Mouse (Mus musculus): ENCODE measurements around the gene Pcolce2. TPM values are rescaled to one million over a fixed set of nuclear protein-coding genes. Genes with fewer than 3 reads are reported as not detected.

Pcolce2 gene
- polyA plus RNA-seq, 1 experiment from 2014 or later: 1.00 TPM

- no peaks in the 10 kb centered on the region for H3K36me3 ChIP-seq (ENCODE audit: insufficient read depth, low read length)
- no peak overlapping the region for H3K4me2 ChIP-seq (replicated peaks; ENCODE audit: low read depth, low read length)
- 73% methylated on average over 12 of the region's 12 CpGs for WGBS
- no peak overlapping the region for H3K27ac ChIP-seq (ENCODE audit: low read length)
- no peak for ATAC-seq (ENCODE audit: low FRiP score, low TSS enrichment)
- no peak overlapping the region for H3K4me3 ChIP-seq (ENCODE audit: low read length)
- H3K4me1 ChIP-seq (ENCODE audit: insufficient read depth, low read length): peaks cover 4% of the 10 kb centered on the region; the same call in 1 of the 2 replicates
- no peaks in the 10 kb centered on the region for H3K9me3 ChIP-seq (ENCODE audit: low read length)
- no peak overlapping the region for H3K9ac ChIP-seq (replicated peaks; ENCODE audit: low read length)
- H3K27me3 ChIP-seq (ENCODE audit: insufficient read depth, low read length): no peaks in the 10 kb centered on the region
Observed at GRCm38 (mm10) chr9:95694526-95694925, 57.1 kb downstream of the Pcolce2 start.

- WGBS: 89% methylated on average over 15 of the region's 15 CpGs
- Histone ChIP-seq H3K36me3 (ENCODE audit: insufficient read depth, low read length) (no peaks in the 10 kb centered on the region), H3K27me3 (ENCODE audit: insufficient read depth, low read length) (no peaks in the 10 kb centered on the region), H3K4me3 (ENCODE audit: low read length) (no peak overlapping the region), H3K27ac (ENCODE audit: low read length) (no peak overlapping the region), H3K4me1 (ENCODE audit: insufficient read depth, low read length) (peaks cover 4% of the 10 kb centered on the region; the same call in 1 of the 2 replicates), H3K9me3 (ENCODE audit: low read length) (no peaks in the 10 kb centered on the region), H3K9ac (replicated peaks; ENCODE audit: low read length) (no peak overlapping the region), H3K4me2 (replicated peaks; ENCODE audit: low read depth, low read length) (no peak overlapping the region)
- ATAC-seq (ENCODE audit: low FRiP score, low TSS enrichment): no peak
Observed at GRCm38 (mm10) chr9:95695023-95695422, 57.6 kb downstream of the Pcolce2 start.

- H3K36me3 ChIP-seq (ENCODE audit: insufficient read depth, low read length): no peaks in the 10 kb centered on the region
- WGBS: 54% methylated on average over 6 of the region's 6 CpGs
- ATAC-seq (ENCODE audit: low FRiP score, low TSS enrichment): no peak; the same call in 1 of the 2 replicates
- H3K4me2 ChIP-seq (replicated peaks; ENCODE audit: low read depth, low read length): no peak overlapping the region
- no peaks in the 10 kb centered on the region for H3K9me3 ChIP-seq (ENCODE audit: low read length)
- no peak overlapping the region for H3K9ac ChIP-seq (replicated peaks; ENCODE audit: low read length)
- peaks cover 4% of the 10 kb centered on the region; the same call in 1 of the 2 replicates for H3K4me1 ChIP-seq (ENCODE audit: insufficient read depth, low read length)
- H3K27me3 ChIP-seq (ENCODE audit: insufficient read depth, low read length): no peaks in the 10 kb centered on the region
- no peak overlapping the region for H3K4me3 ChIP-seq (ENCODE audit: low read length)
- no peak overlapping the region for H3K27ac ChIP-seq (ENCODE audit: low read length)
Observed at GRCm38 (mm10) chr9:95696581-95696980, 59.2 kb downstream of the Pcolce2 start.

GRCm38 (mm10) chr9:95697808-95698207 lies 60.4 kb downstream of the Pcolce2 start:
- 57% methylated on average over 2 of the region's 2 CpGs for WGBS
- Histone ChIP-seq H3K36me3 (ENCODE audit: insufficient read depth, low read length) (no peaks in the 10 kb centered on the region), H3K4me2 (replicated peaks; ENCODE audit: low read depth, low read length) (no peak overlapping the region)

GRCm38 (mm10) chr9:95699273-95699672 lies 61.9 kb downstream of the Pcolce2 start:
- H3K27ac ChIP-seq (ENCODE audit: low read length): no peak overlapping the region
- H3K9me3 ChIP-seq (ENCODE audit: low read length): no peaks in the 10 kb centered on the region
- no peak overlapping the region for H3K4me2 ChIP-seq (replicated peaks; ENCODE audit: low read depth, low read length)
- no peak overlapping the region for H3K9ac ChIP-seq (replicated peaks; ENCODE audit: low read length)
- H3K4me1 ChIP-seq (ENCODE audit: insufficient read depth, low read length): no peaks in the 10 kb centered on the region
- no peak for ATAC-seq (ENCODE audit: low FRiP score, low TSS enrichment)
- no peaks in the 10 kb centered on the region for H3K36me3 ChIP-seq (ENCODE audit: insufficient read depth, low read length)
- no peaks in the 10 kb centered on the region for H3K27me3 ChIP-seq (ENCODE audit: insufficient read depth, low read length)
- 87% methylated on average over 4 of the region's 4 CpGs for WGBS
- H3K4me3 ChIP-seq (ENCODE audit: low read length): no peak overlapping the region

More at GRCm38 (mm10) chr9:95697808-95698207, 60.4 kb downstream of the Pcolce2 start:
- H3K27ac ChIP-seq (ENCODE audit: low read length): no peak overlapping the region
- H3K9me3 ChIP-seq (ENCODE audit: low read length): no peaks in the 10 kb centered on the region
- no peak for ATAC-seq (ENCODE audit: low FRiP score, low TSS enrichment)
- no peaks in the 10 kb centered on the region for H3K27me3 ChIP-seq (ENCODE audit: insufficient read depth, low read length)
- peaks cover 4% of the 10 kb centered on the region; the same call in 1 of the 2 replicates for H3K4me1 ChIP-seq (ENCODE audit: insufficient read depth, low read length)
- no peak overlapping the region for H3K4me3 ChIP-seq (ENCODE audit: low read length)
- no peak overlapping the region for H3K9ac ChIP-seq (replicated peaks; ENCODE audit: low read length)

GRCm38 (mm10) chr9:95704078-95704477 lies 66.7 kb downstream of the Pcolce2 start:
- ATAC-seq (ENCODE audit: low FRiP score, low TSS enrichment): no peak
- 86% methylated on average over 3 of the region's 3 CpGs for WGBS
- no peak overlapping the region for H3K4me2 ChIP-seq (replicated peaks; ENCODE audit: low read depth, low read length)

GRCm38 (mm10) chr9:95705371-95705770 lies 68.0 kb downstream of the Pcolce2 start:
- Histone ChIP-seq H3K27ac (ENCODE audit: low read length) (no peak overlapping the region), H3K9ac (replicated peaks; ENCODE audit: low read length) (no peak overlapping the region), H3K36me3 (ENCODE audit: insufficient read depth, low read length) (no peaks in the 10 kb centered on the region), H3K27me3 (ENCODE audit: insufficient read depth, low read length) (no peaks in the 10 kb centered on the region), H3K9me3 (ENCODE audit: low read length) (no peaks in the 10 kb centered on the region), H3K4me1 (ENCODE audit: insufficient read depth, low read length) (no peaks in the 10 kb centered on the region), H3K4me2 (replicated peaks; ENCODE audit: low read depth, low read length) (no peak overlapping the region), H3K4me3 (ENCODE audit: low read length) (no peak overlapping the region)
- ATAC-seq (ENCODE audit: low FRiP score, low TSS enrichment): no peak
- 90% methylated on average over 5 of the region's 5 CpGs for WGBS

More at GRCm38 (mm10) chr9:95704078-95704477, 66.7 kb downstream of the Pcolce2 start:
- H3K9ac ChIP-seq (replicated peaks; ENCODE audit: low read length): no peak overlapping the region
- no peaks in the 10 kb centered on the region for H3K9me3 ChIP-seq (ENCODE audit: low read length)
- no peak overlapping the region for H3K27ac ChIP-seq (ENCODE audit: low read length)
- no peaks in the 10 kb centered on the region for H3K36me3 ChIP-seq (ENCODE audit: insufficient read depth, low read length)
- no peaks in the 10 kb centered on the region for H3K27me3 ChIP-seq (ENCODE audit: insufficient read depth, low read length)
- H3K4me3 ChIP-seq (ENCODE audit: low read length): no peak overlapping the region
- no peaks in the 10 kb centered on the region for H3K4me1 ChIP-seq (ENCODE audit: insufficient read depth, low read length)

- Histone ChIP-seq H3K9me3 (ENCODE audit: low read length) (no peaks in the 10 kb centered on the region), H3K4me2 (replicated peaks; ENCODE audit: low read depth, low read length) (no peak overlapping the region), H3K36me3 (ENCODE audit: insufficient read depth, low read length) (no peaks in the 10 kb centered on the region), H3K27ac (ENCODE audit: low read length) (no peak overlapping the region), H3K4me1 (ENCODE audit: insufficient read depth, low read length) (no peaks in the 10 kb centered on the region), H3K4me3 (ENCODE audit: low read length) (no peak overlapping the region), H3K9ac (replicated peaks; ENCODE audit: low read length) (no peak overlapping the region), H3K27me3 (ENCODE audit: insufficient read depth, low read length) (no peaks in the 10 kb centered on the region)
- ATAC-seq (ENCODE audit: low FRiP score, low TSS enrichment): no peak
Observed at GRCm38 (mm10) chr9:95708943-95709342, 71.5 kb downstream of the Pcolce2 start.

GRCm38 (mm10) chr9:95712574-95712973 lies 75.2 kb downstream of the Pcolce2 start:
- ATAC-seq (ENCODE audit: low FRiP score, low TSS enrichment): no peak

GRCm38 (mm10) chr9:95736238-95736637 lies 98.8 kb downstream of the Pcolce2 start:
- H3K4me1 ChIP-seq (ENCODE audit: insufficient read depth, low read length): no peaks in the 10 kb centered on the region
- H3K36me3 ChIP-seq (ENCODE audit: insufficient read depth, low read length): 0 out of 2 replicates have a peak, but pooled peaks cover 1% of the 10 kb centered on the region
- ATAC-seq (ENCODE audit: low FRiP score, low TSS enrichment): no peak
- no peak overlapping the region for H3K4me3 ChIP-seq (ENCODE audit: low read length)
- H3K9me3 ChIP-seq (ENCODE audit: low read length): no peaks in the 10 kb centered on the region
- no peak overlapping the region for H3K4me2 ChIP-seq (replicated peaks; ENCODE audit: low read depth, low read length)
- H3K27me3 ChIP-seq (ENCODE audit: insufficient read depth, low read length): no peaks in the 10 kb centered on the region
- H3K9ac ChIP-seq (replicated peaks; ENCODE audit: low read length): no peak overlapping the region
- H3K27ac ChIP-seq (ENCODE audit: low read length): no peak overlapping the region

More at GRCm38 (mm10) chr9:95712574-95712973, 75.2 kb downstream of the Pcolce2 start:
- no peaks in the 10 kb centered on the region for H3K36me3 ChIP-seq (ENCODE audit: insufficient read depth, low read length)
- H3K4me1 ChIP-seq (ENCODE audit: insufficient read depth, low read length): no peaks in the 10 kb centered on the region
- H3K27ac ChIP-seq (ENCODE audit: low read length): no peak overlapping the region
- H3K4me2 ChIP-seq (replicated peaks; ENCODE audit: low read depth, low read length): no peak overlapping the region
- no peaks in the 10 kb centered on the region for H3K9me3 ChIP-seq (ENCODE audit: low read length)
- no peak overlapping the region for H3K9ac ChIP-seq (replicated peaks; ENCODE audit: low read length)
- H3K27me3 ChIP-seq (ENCODE audit: insufficient read depth, low read length): no peaks in the 10 kb centered on the region
- WGBS: 47% methylated on average over 8 of the region's 8 CpGs
- H3K4me3 ChIP-seq (ENCODE audit: low read length): no peak overlapping the region

Data from kidney, embryonic 16.5 days (tissue).